Mouse (Mus musculus) CH12.LX (cell line): Measurements from ENCODE around the gene Mapk6. TPM values are rescaled to one million over a fixed set of nuclear protein-coding genes. Genes with fewer than 3 reads are reported as not detected.

Experiments used
- DNase-seq: peaks from one replicate; pipeline ENCODE4 v3.0.0-alpha.2; 2013; ENCODE audit errors: extremely low read depth
- H3K27ac ChIP-seq: 2 replicates; pipeline ENCODE4 v1.5.1; 2012; ENCODE audit warnings: low read depth, mild to moderate bottlenecking, control low read depth, moderate library complexity; ENCODE audit not compliant: insufficient read depth
- H3K27me3 ChIP-seq: replicated peaks from 2 replicates; pipeline ENCODE3; 2012; ENCODE audit warnings: inconsistent platforms
- H3K36me3 ChIP-seq, 2 experiments: replicated peaks in 1 of 2; 2 replicates each; pipeline versions ENCODE3 to v1.6.1; 2012; ENCODE audit warnings: inconsistent platforms in 1 of 2, low read length in 1 of 2, mild to moderate bottlenecking in 1 of 2, mixed read lengths in 1 of 2, moderate library complexity in 1 of 2; ENCODE audit not compliant: control insufficient read depth in 1 of 2, insufficient read depth in 1 of 2
- H3K4me1 ChIP-seq, 2 experiments: 2 replicates each; pipeline ENCODE4 v1.6.1; 2012; ENCODE audit warnings: inconsistent platforms in 1 of 2, moderate library complexity in 1 of 2; ENCODE audit not compliant: insufficient read depth in 2 of 2, control insufficient read depth in 1 of 2
- H3K4me2 ChIP-seq: 2 replicates; pipeline ENCODE4 v1.6.1; 2012; ENCODE audit warnings: low read depth, mild to moderate bottlenecking, control low read depth; ENCODE audit not compliant: poor library complexity, insufficient read depth, severe bottlenecking
- H3K4me3 ChIP-seq, 3 experiments: fragments of 150-350 bp in 1 of 3; sonication (generic) in 1 of 3; replicated peaks in 1 of 3; 2 replicates each; pipeline versions ENCODE3 to v1.5.1; 2011 to 2012; ENCODE audit warnings: low read depth in 2 of 3, low read length in 2 of 3, mild to moderate bottlenecking in 2 of 3, moderate library complexity in 2 of 3, control low read depth in 1 of 3, improper control_type of control experiment in 1 of 3, inconsistent platforms in 1 of 3, mixed read lengths in 1 of 3; ENCODE audit not compliant: poor library complexity in 1 of 3
- H3K79me2 ChIP-seq: replicated peaks from 2 replicates; pipeline ENCODE4 v1.6.1; 2012; ENCODE audit warnings: mild to moderate bottlenecking, moderate library complexity; ENCODE audit not compliant: control insufficient read depth, poor library complexity, insufficient read depth, severe bottlenecking; ENCODE audit errors: extremely low read depth
- H3K9ac ChIP-seq: 2 replicates; pipeline ENCODE4 v1.6.1; 2012; ENCODE audit warnings: low read depth, mild to moderate bottlenecking, control low read depth, moderate library complexity; ENCODE audit not compliant: insufficient read depth
- H3K9me3 ChIP-seq: replicated peaks from 2 replicates; pipeline ENCODE3; 2012; ENCODE audit warnings: low read length, inconsistent platforms, mixed read lengths
- BHLHE40 ChIP-seq: IDR thresholded peaks from 2 replicates; pipeline ENCODE4 v1.6.1; 2011; ENCODE audit warnings: mild to moderate bottlenecking, low read depth, low read length, improper control_type of control experiment
- CHD1 ChIP-seq: IDR thresholded peaks from 2 replicates; pipeline ENCODE4 v1.6.1; 2012; ENCODE audit warnings: low read depth, low read length, improper control_type of control experiment, inconsistent platforms
- CTCF ChIP-seq, 2 experiments: IDR thresholded peaks in 1 of 2; conservative IDR thresholded peaks in 1 of 2; 2 replicates each; pipeline ENCODE4 v1.5.1; 2011 to 2012; ENCODE audit warnings: low read depth in 2 of 2, low read length in 2 of 2, improper control_type of control experiment in 1 of 2, inconsistent platforms in 1 of 2, mild to moderate bottlenecking in 1 of 2, moderate library complexity in 1 of 2
- E2F4 ChIP-seq: IDR thresholded peaks from 2 replicates; pipeline ENCODE4 v1.6.1; 2011; ENCODE audit warnings: low read depth, low read length, improper control_type of control experiment; ENCODE audit not compliant: insufficient replicate concordance
- ELF1 ChIP-seq: IDR thresholded peaks from 2 replicates; pipeline ENCODE4 v1.6.1; 2014; ENCODE audit warnings: low read depth, mild to moderate bottlenecking, inconsistent platforms, low read length, improper control_type of control experiment
- GABPA ChIP-seq: IDR thresholded peaks from 2 replicates; pipeline ENCODE4 v1.6.1; 2012; ENCODE audit warnings: low read depth, low read length, improper control_type of control experiment, inconsistent platforms; ENCODE audit not compliant: insufficient replicate concordance
- HCFC1 ChIP-seq: IDR thresholded peaks from 2 replicates; pipeline ENCODE4 v1.6.1; 2012; ENCODE audit warnings: low read depth, mild to moderate bottlenecking, inconsistent platforms, low read length, improper control_type of control experiment
- IRF4 ChIP-seq: IDR thresholded peaks from 2 replicates; pipeline ENCODE4 v1.6.1; 2014; ENCODE audit warnings: low read depth, mild to moderate bottlenecking, inconsistent platforms, low read length, improper control_type of control experiment
- KAT2A ChIP-seq: IDR thresholded peaks from 2 replicates; pipeline ENCODE4 v1.6.1; 2012; ENCODE audit warnings: low read length, improper control_type of control experiment, inconsistent platforms; ENCODE audit not compliant: insufficient replicate concordance
- MAFK ChIP-seq: IDR thresholded peaks from 2 replicates; pipeline ENCODE4 v1.6.1; 2011; ENCODE audit warnings: low read length, improper control_type of control experiment; ENCODE audit not compliant: insufficient replicate concordance
- MAX ChIP-seq: IDR thresholded peaks from 2 replicates; pipeline ENCODE4 v1.6.1; 2011; ENCODE audit warnings: low read length, improper control_type of control experiment
- MAZ ChIP-seq: IDR thresholded peaks from 2 replicates; pipeline ENCODE4 v1.6.1; 2012; ENCODE audit warnings: low read depth, mild to moderate bottlenecking, inconsistent platforms, low read length, improper control_type of control experiment, moderate library complexity
- MEF2A ChIP-seq: IDR thresholded peaks from 2 replicates; pipeline ENCODE4 v1.6.1; 2014; ENCODE audit warnings: low read depth, mild to moderate bottlenecking, inconsistent platforms, low read length, improper control_type of control experiment, borderline replicate concordance
- NRF1 ChIP-seq: IDR thresholded peaks from 2 replicates; pipeline ENCODE4 v1.6.1; 2014; ENCODE audit warnings: low read depth, mild to moderate bottlenecking, inconsistent platforms, low read length, improper control_type of control experiment, moderate library complexity
- PAX5 ChIP-seq: IDR thresholded peaks from 2 replicates; pipeline ENCODE4 v1.6.1; 2012; ENCODE audit warnings: low read length, inconsistent platforms, mixed read lengths
- POLR2AphosphoS2 ChIP-seq: IDR thresholded peaks from 2 replicates; pipeline ENCODE4 v1.6.1; 2011; ENCODE audit warnings: low read depth, low read length, improper control_type of control experiment
- RCOR1 ChIP-seq: conservative IDR thresholded peaks from 2 replicates; pipeline ENCODE4 v1.6.1; 2012; ENCODE audit warnings: low read depth, mild to moderate bottlenecking, inconsistent platforms, low read length, improper control_type of control experiment
- SMC3 ChIP-seq: IDR thresholded peaks from 2 replicates; pipeline ENCODE4 v1.6.1; 2011; ENCODE audit warnings: low read depth, low read length, improper control_type of control experiment
- TBP ChIP-seq: conservative IDR thresholded peaks from 2 replicates; pipeline ENCODE4 v1.6.1; 2011; ENCODE audit warnings: low read depth, low read length, improper control_type of control experiment
- TCF12 ChIP-seq: IDR thresholded peaks from 2 replicates; pipeline ENCODE4 v1.6.1; 2014; ENCODE audit warnings: low read depth, mild to moderate bottlenecking, inconsistent platforms, low read length, improper control_type of control experiment
- UBTF ChIP-seq: IDR thresholded peaks from 2 replicates; pipeline ENCODE4 v1.6.1; 2012; ENCODE audit warnings: low read depth, mild to moderate bottlenecking, inconsistent platforms, low read length, improper control_type of control experiment, moderate library complexity
- USF1 ChIP-seq: IDR thresholded peaks from 2 replicates; pipeline ENCODE4 v1.6.1; 2014; ENCODE audit warnings: low read depth, mild to moderate bottlenecking, inconsistent platforms, low read length, improper control_type of control experiment
- ZC3H11A ChIP-seq: IDR thresholded peaks from 2 replicates; pipeline ENCODE4 v1.6.1; 2012; ENCODE audit warnings: low read depth, mild to moderate bottlenecking, inconsistent platforms, low read length, improper control_type of control experiment
- ZKSCAN1 ChIP-seq: IDR thresholded peaks from 2 replicates; pipeline ENCODE4 v1.6.1; 2012; ENCODE audit warnings: low read depth, inconsistent platforms, low read length, improper control_type of control experiment, borderline replicate concordance
- ZNF384 ChIP-seq: IDR thresholded peaks from 2 replicates; pipeline ENCODE4 v1.6.1; 2012; ENCODE audit warnings: low read depth, low read length, improper control_type of control experiment, inconsistent platforms
- dilution Hi-C: fragments of 300-500 bp; cut with MboI; formaldehyde crosslinking; loops from 2 replicates; pipeline ENCODE4 v1.14.3; 2020; ENCODE audit warnings: low sequenced_read_pairs; ENCODE audit not compliant: extremely low pct_unique_long_range_greater_than_20kb, extremely low pct_ligation_motif_present
- in situ Hi-C: fragments of 300-500 bp; cut with MboI; formaldehyde crosslinking; loops from 3 replicates; pipeline ENCODE4 v1.14.3; 2019; ENCODE audit warnings: low sequenced_read_pairs, low pct_ligation_motif_present, low pct_unique_long_range_greater_than_20kb, mixed read lengths
- polyA plus RNA-seq: library from polyadenylated mRNA; unstranded; fragments of >175 nt; gene quantifications from 2 replicates; pipeline ENCODE4 v1.2.1, GENCODE M21; 2012; ENCODE audit warnings: low read depth; ENCODE audit not compliant: insufficient read length
- total RNA-seq, 2 experiments: library from RNA; depleted of rRNA; stranded (reverse); fragments of 300-350 nt in 1 of 2; fragments of >200 nt in 1 of 2; gene quantifications; 2 replicates each; pipeline ENCODE4 v1.2.3; 2012 to 2014

Mapk6 gene
- total and polyA plus RNA-seq, 3 experiments: 23.3 to 62.2 (median 34.2) TPM

DNA sequence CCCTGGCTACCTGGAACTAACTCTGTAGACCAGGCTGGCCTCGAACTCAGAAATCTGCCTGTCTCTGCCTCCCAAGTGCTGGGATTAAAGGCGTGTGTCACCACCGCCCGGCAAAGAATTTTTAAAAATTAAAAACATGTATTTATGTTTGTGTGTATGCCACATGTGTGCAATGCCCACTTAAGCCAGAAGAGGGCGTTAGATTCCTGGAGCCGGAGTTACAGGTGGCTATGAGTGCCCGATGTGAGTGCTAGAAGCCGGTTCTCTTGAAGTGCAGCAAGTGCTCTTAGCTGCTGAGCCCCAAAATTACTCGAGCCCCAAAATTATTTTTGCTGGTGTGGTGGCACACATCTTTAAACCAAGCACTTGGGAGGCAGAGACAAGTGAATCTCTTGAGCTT lies 26.0 kb downstream of the Mapk6 start:
- H3K27ac ChIP-seq: no peak overlapping the region
- no peaks in the 10 kb centered on the region for H3K9me3 ChIP-seq
- no peak overlapping the region for H3K9ac ChIP-seq
- in situ Hi-C loops (no loop called here), dilution Hi-C loops (no loop called here)
- no peak overlapping the region for H3K4me2 ChIP-seq
- no peak for DNase-seq
- H3K36me3 ChIP-seq: peaks cover 14 to 37% of the 10 kb centered on the region in 2 experiments
- H3K4me1 ChIP-seq: no peaks in the 10 kb centered on the region
- no peak for TF ChIP-seq IRF4
- TF ChIP-seq E2F4: no peak
- no peak for TF ChIP-seq ZKSCAN1
- TF ChIP-seq SMC3: peak; percentile 27; the same call in 1 of the 2 replicates
- TF ChIP-seq NRF1: no peak
- TF ChIP-seq CTCF (conservative IDR thresholded peaks at IDR 0.05 in 1 of 2, IDR thresholded peaks at IDR 0.05 in 1 of 2; ENCODE audit: low read depth in 2 of 2, low read length in 2 of 2): peak; percentile 11 to 45; a peak in 2 of 4 replicates
- TF ChIP-seq PAX5: no peak
- TF ChIP-seq RCOR1: no peak
- no peak for TF ChIP-seq ZC3H11A
- no peak for TF ChIP-seq MEF2A
- no peak for TF ChIP-seq BHLHE40
- TF ChIP-seq ELF1: no peak
- no peak for TF ChIP-seq MAX
- no peak for TF ChIP-seq KAT2A
- no peaks in the 10 kb centered on the region for H3K79me2 ChIP-seq
- H3K4me3 ChIP-seq: no peak overlapping the region
- no peaks in the 10 kb centered on the region for H3K27me3 ChIP-seq

DNA sequence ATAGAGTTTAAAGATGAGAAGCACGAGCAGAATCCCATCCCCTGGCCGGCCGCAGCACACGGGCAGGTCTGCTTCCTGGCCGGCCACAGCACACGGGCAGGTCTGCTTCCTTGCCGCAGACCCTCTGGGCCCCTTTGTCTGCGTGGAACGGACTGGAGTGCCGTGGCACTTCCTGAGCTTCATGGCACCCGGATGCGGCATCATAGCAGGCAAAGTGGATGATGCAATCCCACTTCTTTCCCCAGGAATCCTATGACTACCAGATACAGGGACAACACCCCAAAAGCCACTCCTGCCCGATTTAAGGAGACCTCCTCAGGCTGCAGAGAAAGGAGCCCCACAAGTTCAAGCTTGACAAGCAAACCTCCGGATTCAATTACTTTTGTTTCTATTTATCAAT lies 27.0 kb downstream of the Mapk6 start:
- in situ Hi-C loops (no loop called here), dilution Hi-C loops (no loop called here)
- H3K27ac ChIP-seq: no peak overlapping the region
- no peak for TF ChIP-seq USF1
- no peak for TF ChIP-seq TCF12
- TF ChIP-seq KAT2A: no peak
- TF ChIP-seq PAX5: no peak
- TF ChIP-seq ZNF384: no peak
- TF ChIP-seq ELF1: no peak
- no peak for TF ChIP-seq UBTF
- TF ChIP-seq HCFC1: no peak
- no peak for TF ChIP-seq IRF4
- no peak for TF ChIP-seq SMC3
- no peak for TF ChIP-seq POLR2AphosphoS2
- no peak for TF ChIP-seq MAZ
- no peak for TF ChIP-seq CHD1
- TF ChIP-seq CTCF (conservative IDR thresholded peaks at IDR 0.05 in 1 of 2, IDR thresholded peaks at IDR 0.05 in 1 of 2; ENCODE audit: low read depth in 2 of 2, low read length in 2 of 2): no peak
- no peak for TF ChIP-seq TBP
- TF ChIP-seq MAFK: no peak
- TF ChIP-seq BHLHE40: no peak
- TF ChIP-seq GABPA: no peak
- no peak overlapping the region for H3K9ac ChIP-seq
- no peak overlapping the region for H3K4me2 ChIP-seq
- H3K27me3 ChIP-seq: no peaks in the 10 kb centered on the region
- H3K36me3 ChIP-seq: peaks cover 8 to 31% of the 10 kb centered on the region in 2 experiments
- no peak for DNase-seq
- no peak overlapping the region for H3K4me3 ChIP-seq
- no peaks in the 10 kb centered on the region for H3K79me2 ChIP-seq
- H3K4me1 ChIP-seq: no peaks in the 10 kb centered on the region
- H3K9me3 ChIP-seq: no peaks in the 10 kb centered on the region
